Mouse (Mus musculus) gastrocnemius, postnatal 4 days (tissue): ENCODE measurements around the gene Tll1. TPM values are rescaled to one million over a fixed set of nuclear protein-coding genes. Genes with fewer than 3 reads are reported as not detected.
A peak's percentile ranks its signal among the peaks of the same experiment; 100 is the strongest.

ENCODE experiments used
- DNase-seq, 2 experiments: peaks; one replicate each; pipeline ENCODE4 v3.0.0; 2021 to 2022; ENCODE audit warnings: low spot score in 2 of 2, mixed read lengths in 2 of 2
- long read RNA-seq, 2 experiments: library from polyadenylated mRNA; stranded (forward); transcript quantifications; one replicate each; pipeline ENCODE4 v2.0.0; 2021
- total RNA-seq, 2 experiments: library from RNA; stranded (reverse); gene quantifications; 2 replicates each; pipeline ENCODE4 v1.2.3; 2021

Gene Tll1
- 1 to 10 TPM; 6.7 to 6.8 TPM for total RNA-seq
- long read RNA-seq, experiment 1, full-length matches to known transcripts: 2 of 4 reads
- long read RNA-seq, experiment 1, partial matches to known transcripts: 1 of 4 reads
- long read RNA-seq, experiment 1, other reads (novel, unspliced or antisense): 1 of 4 reads
- long read RNA-seq, experiment 2, full-length matches to known transcripts: 3 of 5 reads
- long read RNA-seq, experiment 2, partial matches to known transcripts: 0 of 5 reads
- long read RNA-seq, experiment 2, other reads (novel, unspliced or antisense): 2 of 5 reads

DNA sequence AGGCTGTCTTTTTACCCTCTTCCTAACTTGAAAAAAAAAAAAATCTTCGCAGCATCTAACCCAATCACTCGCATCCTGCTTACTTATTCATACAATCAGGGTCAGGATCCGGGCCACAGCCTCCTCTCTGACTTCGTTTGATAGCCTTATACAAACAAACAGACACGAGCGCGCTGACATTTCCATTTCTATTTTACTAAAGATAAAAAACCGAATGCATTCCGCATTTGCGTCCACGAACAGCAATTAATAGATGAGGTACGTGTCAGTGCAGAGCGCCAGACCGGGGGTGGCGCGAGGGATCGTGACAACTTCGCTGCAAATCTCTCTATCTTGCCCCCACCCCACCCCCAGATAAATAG, at the start of gene Tll1:
Tll1 (minus strand) TSS at position 248 of the 362 bp plus-strand sequence.
- peak in 1 of 2 experiments; percentile 25 for DNase-seq

DNA sequence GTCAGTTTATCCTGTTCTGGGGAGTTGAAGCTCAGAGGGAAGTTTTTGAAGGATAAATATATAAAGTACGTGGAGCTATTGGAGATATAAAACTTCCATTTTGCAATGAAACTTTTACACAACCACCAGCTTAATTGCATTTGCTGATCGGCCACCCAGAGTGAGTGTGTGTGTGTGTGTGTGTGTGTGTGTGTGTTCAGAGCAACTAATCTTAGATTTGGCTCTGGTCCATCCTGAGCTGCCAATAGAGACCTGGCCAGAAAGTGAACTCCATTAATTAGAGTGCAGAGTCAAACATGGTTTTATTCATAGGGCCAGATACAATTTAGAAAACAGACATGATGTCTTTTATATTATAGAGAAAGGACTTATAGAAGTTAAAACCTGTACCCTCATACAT, 32.6 kb upstream of the Tll1 start:
- DNase-seq: no peak

- DNase-seq: no peak
Measured at GRCm38 (mm10) chr8:64221600-64221999, 15.5 kb upstream of the Tll1 start.

DNA sequence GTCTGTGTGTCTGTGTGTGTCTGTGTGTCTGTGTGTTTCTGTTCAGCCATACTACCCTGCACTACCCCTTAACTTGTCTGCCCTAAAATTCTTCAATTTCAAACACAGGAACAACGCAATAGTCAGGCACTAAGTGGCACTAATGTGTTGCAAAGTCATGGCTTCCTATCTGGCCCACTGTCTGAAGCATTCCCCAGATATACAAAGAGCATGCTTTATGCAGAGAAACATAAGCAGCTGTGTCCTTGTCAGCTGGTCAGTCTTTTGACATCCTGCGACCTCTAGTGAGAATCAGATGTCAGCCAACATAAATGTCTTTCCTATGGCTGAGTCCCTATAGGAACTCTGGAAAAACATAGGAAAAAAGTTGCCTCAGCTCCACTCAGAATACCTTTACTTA, 11.6 kb upstream of the Tll1 start:
- DNase-seq: no peak

- DNase-seq: no peak
Measured at GRCm38 (mm10) chr8:64216252-64216651, 10.2 kb upstream of the Tll1 start.

- no peak for DNase-seq
Measured at GRCm38 (mm10) chr8:64215374-64215773, 9.3 kb upstream of the Tll1 start.

DNA sequence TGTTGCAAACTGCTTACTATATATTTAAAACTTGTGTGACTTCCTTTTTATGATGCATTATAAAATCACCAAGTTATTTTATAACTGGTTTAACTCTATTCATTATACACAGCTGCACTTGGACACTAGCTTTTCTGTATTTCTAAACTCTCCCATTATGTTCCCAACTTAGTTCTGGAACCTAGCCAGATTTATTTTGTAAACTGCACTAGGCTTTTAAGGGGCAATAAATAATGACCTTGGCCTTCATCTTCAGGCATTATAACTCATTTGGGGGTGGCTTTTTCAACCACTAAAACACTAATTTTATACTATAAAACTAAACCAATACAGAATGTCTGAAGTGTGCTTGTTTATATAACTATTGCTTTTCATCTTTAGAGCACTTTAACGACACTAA, 8.8 kb upstream of the Tll1 start:
- no peak for DNase-seq

DNA sequence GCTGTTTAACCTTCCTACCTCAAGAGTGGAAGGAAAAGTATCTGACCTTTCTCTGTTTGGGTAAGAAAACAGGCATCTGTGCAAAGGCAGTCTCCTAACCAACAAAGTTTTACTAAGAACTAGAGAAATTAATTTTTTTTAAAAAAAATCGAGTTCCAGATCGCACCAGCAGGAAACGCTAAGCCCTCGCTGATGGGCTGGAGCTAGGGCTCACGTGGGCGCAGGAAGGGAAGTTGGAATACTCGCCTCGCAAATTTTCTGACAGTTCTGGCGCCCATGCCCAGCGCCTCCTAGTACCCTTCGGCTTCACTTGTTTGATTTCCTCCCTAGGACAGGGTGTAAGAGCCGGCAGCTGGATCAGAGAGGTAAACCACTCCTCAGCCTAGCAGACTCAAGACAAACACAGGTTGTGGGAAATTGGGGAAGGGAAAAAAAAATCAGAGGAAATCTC, 365 bp upstream of the Tll1 start:
- DNase-seq: peak; percentile 17 to 42

DNA sequence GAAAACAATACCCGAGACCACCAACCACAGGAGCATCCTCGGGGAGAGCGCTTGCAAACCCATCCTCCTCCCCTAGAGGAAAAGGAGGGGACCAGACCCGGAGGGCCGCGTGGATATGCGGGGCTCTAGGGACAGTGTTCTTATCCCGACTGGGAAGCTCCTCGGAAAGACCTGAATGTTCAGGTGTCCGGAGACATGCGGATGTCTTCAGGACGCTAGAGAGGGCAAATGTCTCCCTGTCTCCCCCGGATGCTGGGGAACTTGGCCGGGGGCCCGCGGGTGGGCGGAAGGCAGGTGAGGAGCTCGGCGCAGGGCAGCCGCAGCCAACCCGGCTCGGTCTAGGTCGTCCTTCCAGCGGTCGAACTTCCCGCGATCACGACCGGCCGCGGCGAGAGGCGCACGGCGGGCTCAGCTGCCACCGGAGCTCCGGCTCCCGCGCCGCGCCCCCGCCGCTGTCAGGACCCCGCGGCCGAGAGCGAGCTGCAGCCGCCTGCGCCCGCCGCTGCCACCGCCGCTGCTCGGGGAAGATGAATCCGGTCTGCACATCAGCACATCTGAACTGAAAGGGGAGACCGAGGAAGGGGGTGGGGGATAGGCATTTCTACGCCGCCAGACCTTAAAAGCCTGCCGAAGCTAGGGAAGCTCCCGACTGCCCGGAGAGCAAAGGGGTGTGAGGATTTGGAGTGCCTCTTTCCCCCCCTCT, 599 bp downstream of the Tll1 start:
- peak; percentile 23 to 45 for DNase-seq

GRCm38 (mm10) chr8:64204801-64205311, 1.2 kb downstream of the Tll1 start:
- DNase-seq: peak in 1 of 2 experiments; percentile 16

- peak; percentile 24 to 64 for DNase-seq
Measured at GRCm38 (mm10) chr8:64204167-64204566, 1.9 kb downstream of the Tll1 start.

GRCm38 (mm10) chr8:64198326-64198725, 7.7 kb downstream of the Tll1 start:
- no peak for DNase-seq

GRCm38 (mm10) chr8:64193421-64193820, 12.7 kb downstream of the Tll1 start:
- DNase-seq: no peak

DNA sequence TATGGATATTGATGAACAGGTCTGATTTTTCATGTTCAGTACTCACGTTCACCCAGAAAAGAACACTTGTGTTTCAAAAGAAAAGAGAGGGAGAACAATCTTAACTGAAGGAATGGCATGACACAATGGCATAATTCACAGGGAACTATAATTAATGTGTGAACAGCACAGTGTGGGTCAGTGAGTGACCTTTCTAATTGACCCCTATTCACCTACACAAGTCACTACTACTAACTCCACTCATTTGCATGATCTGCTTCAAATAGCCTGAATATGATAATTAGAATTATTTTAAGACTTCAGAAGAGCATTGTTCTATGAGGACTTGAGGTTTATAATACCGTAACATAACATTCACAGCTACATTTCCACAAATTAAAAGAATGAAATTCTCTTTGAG, 18.2 kb downstream of the Tll1 start:
- no peak for DNase-seq

- DNase-seq: no peak
Measured at GRCm38 (mm10) chr8:64176931-64177330, 29.1 kb downstream of the Tll1 start.

DNA sequence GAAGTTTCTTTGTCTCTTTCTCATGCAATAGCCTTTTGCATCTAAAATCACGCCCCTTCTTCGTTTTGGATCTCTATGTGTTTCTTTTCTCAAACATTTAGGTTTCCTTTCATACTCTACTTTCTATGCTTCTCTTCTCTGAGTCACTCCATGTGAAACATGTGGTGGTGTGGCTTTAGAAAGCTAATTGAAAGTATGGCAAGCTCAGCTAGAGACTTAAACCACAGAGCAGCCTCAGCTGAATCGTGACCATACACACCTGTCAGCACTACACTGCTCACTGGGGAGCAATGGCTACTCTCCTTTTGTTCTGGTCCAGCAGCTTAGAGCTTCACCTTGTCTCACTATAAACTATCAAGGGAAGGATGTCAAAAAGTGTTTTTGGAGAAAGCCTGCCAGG, 31.2 kb downstream of the Tll1 start:
- DNase-seq: no peak

- no peak for DNase-seq
Measured at GRCm38 (mm10) chr8:64173759-64174158, 32.3 kb downstream of the Tll1 start.

DNA sequence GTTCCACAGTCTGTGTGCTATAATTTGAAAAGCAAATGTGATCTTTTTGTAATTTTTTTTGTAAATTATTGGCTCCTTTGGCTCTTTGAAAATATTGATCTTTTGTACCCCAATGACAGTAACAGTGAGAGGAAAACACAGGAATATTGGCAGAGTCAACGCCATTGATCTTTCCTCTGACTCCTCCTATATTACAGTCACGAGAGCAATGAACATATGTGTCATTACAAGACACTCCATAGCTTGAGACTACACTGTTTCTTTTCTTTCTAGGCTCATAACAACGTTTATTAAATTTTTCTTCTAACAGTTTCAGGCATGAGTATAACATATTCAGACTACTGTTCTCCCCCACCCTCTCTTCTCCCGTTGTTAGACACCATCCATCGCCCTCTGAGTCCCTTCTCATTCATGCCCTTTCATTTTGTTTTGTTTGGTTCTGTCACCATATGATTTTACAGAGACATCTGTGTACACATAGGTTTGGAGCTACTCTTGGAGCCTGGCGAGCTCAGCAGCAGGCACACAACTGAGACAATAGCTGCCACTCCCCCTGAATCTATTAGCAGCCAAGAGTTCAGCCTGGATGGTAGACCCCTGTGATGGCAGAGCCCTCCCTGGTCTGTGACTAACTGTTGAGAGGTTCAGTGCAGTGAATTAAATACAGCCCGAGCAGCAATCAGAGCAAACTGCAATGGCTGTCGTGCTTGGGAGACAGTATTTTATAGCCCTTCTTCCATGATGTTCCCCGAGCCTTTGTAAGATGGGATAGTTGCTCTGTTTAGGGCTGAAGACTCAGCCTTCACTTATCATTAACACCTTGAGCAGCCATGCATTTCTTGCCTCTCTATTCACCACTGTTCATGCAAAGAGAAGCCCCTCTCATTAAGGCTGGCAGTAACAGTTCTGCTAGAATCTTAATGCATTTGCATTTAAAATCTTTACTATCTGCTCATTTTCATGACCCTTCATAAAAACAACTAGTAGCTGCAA, 52.9 kb downstream of the Tll1 start:
- no peak for DNase-seq

GRCm38 (mm10) chr8:64152216-64152804, 53.8 kb downstream of the Tll1 start:
- DNase-seq: no peak

GRCm38 (mm10) chr8:64136593-64136992, 69.5 kb downstream of the Tll1 start:
- no peak for DNase-seq

DNA sequence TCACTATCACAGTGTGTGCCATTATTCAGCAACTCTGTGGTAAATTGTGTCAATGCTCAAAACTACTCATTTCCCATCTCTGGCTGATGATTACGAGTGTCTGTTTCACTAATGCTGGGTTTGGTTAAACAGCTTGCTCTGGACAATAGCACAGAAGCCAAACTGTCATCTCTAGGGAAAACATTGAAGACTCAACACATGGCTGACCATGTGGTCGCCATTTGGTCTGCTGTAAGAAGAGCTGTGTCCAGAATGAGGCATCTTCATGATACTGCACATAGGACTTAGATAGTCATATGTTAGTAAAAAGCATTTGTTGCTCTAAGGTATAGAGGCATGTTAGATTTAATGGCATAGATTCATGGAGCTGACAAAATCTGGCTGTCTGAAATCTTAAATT, 98.9 kb downstream of the Tll1 start:
- DNase-seq: no peak
